Mouse (Mus musculus) lung, postnatal 0 days (tissue): ENCODE results near the gene Trim47.

Experiments used
- CTCF ChIP-seq: IDR thresholded peaks from 2 replicates; pipeline ENCODE4 v1.5.1; 2016; ENCODE audit warnings: antibody characterized with exemption, mild to moderate bottlenecking
- EP300 ChIP-seq: IDR thresholded peaks from 2 replicates; pipeline ENCODE4 v1.6.1; 2016; ENCODE audit warnings: antibody characterized with exemption, mild to moderate bottlenecking, control low read depth

- TF ChIP-seq CTCF = no peak
- no peak for TF ChIP-seq EP300
Observed at GRCm38 (mm10) chr11:116148761-116149221, 21.8 kb upstream of the Trim47 start.
